7 mouse cellular contexts compared by ENCODE assay signal in the genomic region with DNA sequence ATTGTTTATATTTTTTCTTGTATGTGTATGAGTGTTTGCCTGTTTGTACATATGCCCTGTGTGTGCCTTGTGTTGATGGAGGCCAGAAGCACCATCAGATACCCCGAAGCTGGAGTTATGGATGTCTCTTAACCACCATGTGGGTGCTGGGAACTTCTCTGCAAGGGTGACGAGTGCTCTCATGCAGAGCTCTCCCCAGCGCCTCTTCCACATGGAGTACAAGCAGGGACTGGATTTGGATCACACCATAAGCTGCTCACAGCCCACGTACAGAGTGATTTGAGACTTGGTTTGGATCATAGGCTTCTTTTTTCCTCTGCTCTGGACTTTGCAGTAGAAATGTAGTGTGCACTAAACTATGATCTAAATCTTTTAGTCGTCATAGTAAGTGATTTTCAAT.
"Had no signal": no experiment of that assay in that cellular context is flagged by ENCODE, and none has a peak within 500 bp of the region (broad histone marks: within the 10 kb centered on the region; RNA-seq: fewer than 3 reads in every experiment).

No protein-coding gene starts in this region.

- DNase-seq: kidney, adult 18-20 months; kidney, postnatal 10 days; kidney, postnatal 4 days; lung, adult 18-20 months; retina, postnatal 1 day; thymus, adult 18-20 months; thymus, postnatal 14 days had no signal
